Mouse (Mus musculus): Measurements from ENCODE around the gene B3gnt8. TPM values are rescaled to one million over a fixed set of nuclear protein-coding genes. Genes with fewer than 3 reads are reported as not detected.

The B3gnt8 gene
- not detected for polyA plus RNA-seq (2014; fragmentation: Illumina TruSeq; extraction: RNeasy Lipid Tissue Mini Kit (QIAGEN cat#74804); ENCODE audit: low read depth, low replicate concordance)

DNA sequence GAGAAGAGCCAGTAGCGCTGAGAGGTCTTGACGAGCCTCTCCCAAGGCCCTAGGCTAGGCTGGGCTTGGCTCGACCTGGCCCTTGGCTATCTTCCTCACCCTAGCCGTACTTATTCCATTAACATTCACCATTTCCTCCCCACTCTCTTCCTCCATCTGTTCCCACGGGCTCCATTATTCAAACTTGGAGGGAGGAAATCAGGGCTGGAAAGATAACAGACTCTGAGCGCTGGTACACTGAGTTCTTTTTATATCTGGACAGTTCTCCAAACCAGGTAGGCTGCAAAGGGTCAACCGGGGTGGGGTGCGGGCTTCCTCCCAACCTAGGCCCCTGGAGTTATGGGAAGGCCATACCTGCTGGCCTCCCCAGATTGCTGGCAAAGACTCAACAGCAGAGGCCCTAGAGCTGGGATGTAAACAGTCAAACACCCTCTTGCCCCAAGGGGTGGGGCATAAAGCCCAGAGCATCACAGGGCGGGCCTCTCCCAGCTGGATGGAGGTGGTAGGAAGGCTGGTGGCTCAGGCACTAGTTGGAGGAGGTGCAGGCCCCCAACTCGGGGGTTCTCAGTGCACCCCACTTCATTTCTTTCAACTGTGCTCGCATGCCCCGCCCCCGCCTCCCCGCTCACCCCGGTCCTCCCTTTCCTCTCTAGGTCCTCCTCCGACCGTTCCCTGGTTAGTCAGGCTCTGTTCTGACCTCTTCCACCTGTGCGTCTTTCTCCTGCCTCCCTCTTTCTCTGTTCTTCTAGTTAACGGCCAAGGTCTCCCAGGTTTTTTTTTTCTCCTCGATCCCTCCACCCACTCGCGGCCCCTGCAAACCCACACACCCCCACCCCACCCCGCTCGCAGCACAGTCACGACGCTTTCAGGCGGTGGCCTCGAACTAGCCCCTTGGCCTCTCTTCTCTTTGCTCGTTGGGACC lies at the start of gene B3gnt8:
B3gnt8 (plus strand) TSS at position 146 of the 922 bp plus-strand sequence.

DNA sequence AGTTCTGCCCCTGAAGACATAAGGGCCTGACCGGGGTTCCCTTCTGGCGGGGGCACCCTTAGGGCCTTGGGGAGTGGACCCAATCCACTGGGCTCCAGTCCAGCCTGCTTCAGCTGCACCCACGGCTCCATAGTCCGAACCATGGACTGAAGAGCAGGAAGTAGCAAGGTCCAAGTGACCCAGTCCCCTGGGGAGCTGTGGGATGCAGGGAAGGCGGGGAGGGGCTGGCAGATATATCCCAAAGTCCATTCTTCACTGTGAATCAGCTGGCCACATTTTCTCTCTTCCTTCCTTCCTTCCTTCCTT lies 10.8 kb upstream of the B3gnt8 start, which contains the start of gene Erich4:
Erich4 (minus strand) TSS at position 187 of the 306 bp plus-strand sequence.

DNA sequence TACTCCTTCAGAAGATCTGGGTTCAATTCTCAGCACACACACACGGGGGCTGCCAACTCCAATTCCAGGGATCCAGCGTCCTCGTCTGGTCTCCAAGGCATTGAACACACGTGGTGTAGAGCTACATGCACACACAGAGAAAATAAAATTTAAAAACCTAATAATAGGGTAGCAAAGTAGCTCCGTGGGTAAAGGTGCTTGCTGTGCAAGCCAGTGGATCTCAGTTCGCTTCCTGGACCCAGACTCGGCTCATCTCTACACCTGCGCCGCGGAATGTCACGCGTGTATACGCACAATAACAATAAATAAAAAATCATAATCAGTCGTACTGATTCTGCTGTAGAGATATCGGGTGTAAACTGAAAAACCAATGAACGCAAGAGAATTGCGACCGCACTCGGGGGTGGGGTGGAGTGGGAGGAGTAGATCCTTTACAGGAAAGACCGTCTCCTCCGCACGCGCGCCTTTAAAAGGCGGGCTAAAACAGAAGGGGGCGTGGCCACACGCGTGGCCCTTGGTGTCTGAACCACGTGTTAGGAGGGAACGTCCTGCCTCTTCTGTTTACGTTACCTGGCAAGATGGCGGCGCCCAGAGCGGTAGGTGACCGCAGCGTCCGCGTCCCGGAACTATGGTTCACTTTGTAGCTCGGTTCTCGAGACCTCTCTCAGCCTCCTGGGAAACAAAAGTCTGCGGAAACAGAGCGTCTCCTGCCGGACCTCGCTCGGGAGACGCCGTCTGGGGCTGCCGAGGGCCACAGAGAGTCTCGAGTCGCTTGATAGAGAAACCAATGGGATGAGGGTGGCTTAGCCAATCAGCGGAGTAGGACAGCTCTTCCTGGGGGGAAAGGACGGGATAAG lies 7.4 kb upstream of the B3gnt8 start, which contains the start of gene Dmac2:
Dmac2 (plus strand) TSS at position 550 of the 857 bp plus-strand sequence.

DNA sequence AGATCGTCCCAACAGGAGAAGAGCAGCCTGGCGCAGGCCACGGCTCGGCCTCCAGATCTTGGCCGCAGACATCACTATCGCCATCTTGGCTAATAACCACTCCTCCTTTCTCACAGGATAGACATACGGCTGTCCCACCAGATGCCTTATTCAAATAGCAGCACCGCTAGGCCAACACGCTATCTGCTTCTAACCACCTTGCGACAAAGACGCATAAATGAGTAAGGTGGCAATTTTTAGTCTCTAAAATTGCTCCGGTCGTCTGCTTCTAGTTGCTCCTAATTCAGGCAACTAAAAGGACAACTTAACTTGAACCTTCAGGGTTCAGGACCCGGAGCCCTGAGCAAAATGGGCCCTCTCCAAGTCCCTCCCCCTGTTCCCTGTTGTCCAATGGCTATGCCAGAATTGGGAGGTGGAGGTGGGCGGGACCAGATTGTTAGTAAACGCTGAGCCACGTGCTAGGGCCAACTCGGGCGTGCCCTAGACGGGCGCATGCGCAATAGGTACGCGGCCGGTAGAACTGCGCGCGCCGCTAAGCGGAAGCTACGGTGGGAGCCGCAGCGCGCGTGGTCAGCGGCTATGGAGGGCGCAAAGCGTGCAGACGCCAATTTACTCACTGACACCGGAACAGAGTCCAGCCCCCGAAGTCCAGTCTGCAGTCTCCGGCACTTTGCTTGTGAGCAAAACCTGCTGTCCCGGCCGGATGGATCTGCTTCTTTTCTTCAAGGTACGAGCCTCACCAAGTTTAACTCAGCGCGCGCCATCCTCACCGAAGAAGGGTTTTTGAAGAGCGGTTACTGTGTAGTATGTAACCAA lies 32.4 kb downstream of the B3gnt8 start, which contains the start of the genes Bckdha and Exosc5:
Bckdha (minus strand) TSS at position 325 of the 816 bp plus-strand sequence.
Exosc5 (plus strand) TSS at position 508 of the 816 bp plus-strand sequence.

DNA sequence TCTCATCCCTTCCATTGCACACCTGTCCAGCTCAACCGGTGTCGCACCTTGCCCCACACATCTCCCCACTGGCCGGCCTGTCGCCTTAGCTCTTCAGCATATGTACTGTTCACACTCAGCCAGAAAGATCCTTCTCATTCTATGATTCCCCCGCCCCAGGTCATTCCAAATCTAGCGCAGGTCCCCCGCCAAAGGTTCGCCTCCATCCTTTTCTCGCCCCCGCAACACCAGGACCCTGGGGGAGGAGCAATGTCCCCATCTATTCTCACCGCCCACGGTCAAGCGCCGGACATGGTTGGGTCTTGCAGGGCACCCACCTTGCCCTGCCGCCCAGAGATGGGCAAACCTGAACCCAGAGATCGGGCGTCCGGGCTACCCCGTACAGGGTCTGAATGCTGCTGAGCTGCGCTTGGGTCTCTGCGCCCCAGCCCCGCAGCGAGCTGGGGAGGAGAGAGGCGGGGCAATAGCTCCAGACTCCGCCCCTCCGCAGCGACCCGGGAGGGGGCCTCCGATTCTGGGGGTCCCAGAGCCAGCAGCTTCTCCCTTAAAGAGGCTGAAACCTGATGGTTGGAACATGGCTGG lies 48.4 kb downstream of the B3gnt8 start, which contains the start of gene Tmem91:
Tmem91 (minus strand) TSS at position 448 of the 582 bp plus-strand sequence.

DNA sequence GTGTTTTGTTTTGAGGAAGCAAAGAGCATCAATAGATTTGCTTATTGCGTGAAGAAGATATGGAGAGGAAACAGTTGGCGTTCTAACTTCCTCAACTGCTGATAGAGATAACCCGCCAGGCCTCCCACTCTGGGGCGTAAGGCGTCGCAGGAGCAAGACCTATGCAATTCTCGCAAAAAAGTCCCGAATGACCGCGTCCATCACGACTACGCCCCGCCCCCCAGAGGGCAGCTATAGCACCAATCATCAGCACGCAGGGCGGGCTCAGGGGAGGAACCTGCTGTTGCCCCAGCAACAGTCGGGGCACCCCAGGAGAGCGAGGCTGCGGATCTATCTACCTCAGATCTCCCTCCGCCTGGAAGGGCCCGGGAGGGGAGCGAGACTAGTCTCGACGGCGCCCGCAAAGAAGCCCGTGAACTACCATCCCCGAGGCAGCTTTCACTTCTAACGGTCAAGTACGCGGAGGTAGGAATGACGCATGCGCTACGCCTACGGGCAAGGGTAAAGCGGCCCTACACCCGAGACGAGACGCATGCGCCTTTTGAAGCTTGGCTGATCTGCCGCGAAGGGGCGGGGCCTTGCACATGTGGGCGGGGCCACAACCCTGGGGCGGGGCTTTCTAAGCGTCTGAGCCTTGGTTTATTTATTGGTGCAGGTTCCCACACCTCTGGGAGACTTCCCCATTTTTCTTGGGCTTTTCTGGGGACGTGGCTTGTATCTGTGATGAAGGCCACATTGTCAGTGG lies 54.2 kb downstream of the B3gnt8 start, which contains the start of gene B9d2:
B9d2 (plus strand) TSS at position 267 of the 745 bp plus-strand sequence.

Other genes with a start within 250 kb of the B3gnt8 start
- gene Lipe, start 227.9 kb upstream of the B3gnt8 start, polyA plus RNA-seq (2014; fragmentation: Illumina TruSeq; extraction: RNeasy Lipid Tissue Mini Kit (QIAGEN cat#74804); ENCODE audit: low read depth, low replicate concordance), result 0.69 TPM
- not detected for gene Cxcl17, start 213.8 kb upstream of the B3gnt8 start, polyA plus RNA-seq (2014; fragmentation: Illumina TruSeq; extraction: RNeasy Lipid Tissue Mini Kit (QIAGEN cat#74804); ENCODE audit: low read depth, low replicate concordance)
- gene Ceacam1, start 149.1 kb upstream of the B3gnt8 start, polyA plus RNA-seq (2014; fragmentation: Illumina TruSeq; extraction: RNeasy Lipid Tissue Mini Kit (QIAGEN cat#74804); ENCODE audit: low read depth, low replicate concordance), result 193 TPM
- gene Ceacam2, start 86.8 kb upstream of the B3gnt8 start, polyA plus RNA-seq (2014; fragmentation: Illumina TruSeq; extraction: RNeasy Lipid Tissue Mini Kit (QIAGEN cat#74804); ENCODE audit: low read depth, low replicate concordance), result not detected
- not detected for gene Erich4, start 10.8 kb upstream of the B3gnt8 start, polyA plus RNA-seq (2014; fragmentation: Illumina TruSeq; extraction: RNeasy Lipid Tissue Mini Kit (QIAGEN cat#74804); ENCODE audit: low read depth, low replicate concordance)
- gene Dmac2, start 7.2 kb upstream of the B3gnt8 start, polyA plus RNA-seq (2014; fragmentation: Illumina TruSeq; extraction: RNeasy Lipid Tissue Mini Kit (QIAGEN cat#74804); ENCODE audit: low read depth, low replicate concordance), result 21.7 TPM
- gene Bckdha, start 32.3 kb downstream of the B3gnt8 start, polyA plus RNA-seq (2014; fragmentation: Illumina TruSeq; extraction: RNeasy Lipid Tissue Mini Kit (QIAGEN cat#74804); ENCODE audit: low read depth, low replicate concordance), result 1.8 TPM
- gene Exosc5, start 32.5 kb downstream of the B3gnt8 start, polyA plus RNA-seq (2014; fragmentation: Illumina TruSeq; extraction: RNeasy Lipid Tissue Mini Kit (QIAGEN cat#74804); ENCODE audit: low read depth, low replicate concordance), result 1.1 TPM
- not detected for gene Tmem91, start 48.5 kb downstream of the B3gnt8 start, polyA plus RNA-seq (2014; fragmentation: Illumina TruSeq; extraction: RNeasy Lipid Tissue Mini Kit (QIAGEN cat#74804); ENCODE audit: low read depth, low replicate concordance)
- gene B9d2, start 54.1 kb downstream of the B3gnt8 start, polyA plus RNA-seq (2014; fragmentation: Illumina TruSeq; extraction: RNeasy Lipid Tissue Mini Kit (QIAGEN cat#74804); ENCODE audit: low read depth, low replicate concordance), result not detected
- gene Tgfb1, start 60.3 kb downstream of the B3gnt8 start, polyA plus RNA-seq (2014; fragmentation: Illumina TruSeq; extraction: RNeasy Lipid Tissue Mini Kit (QIAGEN cat#74804); ENCODE audit: low read depth, low replicate concordance), result 1.1 TPM
- 1.7 TPM for gene Ccdc97, start 92.4 kb downstream of the B3gnt8 start, polyA plus RNA-seq (2014; fragmentation: Illumina TruSeq; extraction: RNeasy Lipid Tissue Mini Kit (QIAGEN cat#74804); ENCODE audit: low read depth, low replicate concordance)
- 22.5 TPM for gene Hnrnpul1, start 128.1 kb downstream of the B3gnt8 start, polyA plus RNA-seq (2014; fragmentation: Illumina TruSeq; extraction: RNeasy Lipid Tissue Mini Kit (QIAGEN cat#74804); ENCODE audit: low read depth, low replicate concordance)
- 7.3 TPM for gene Axl, start 162.1 kb downstream of the B3gnt8 start, polyA plus RNA-seq (2014; fragmentation: Illumina TruSeq; extraction: RNeasy Lipid Tissue Mini Kit (QIAGEN cat#74804); ENCODE audit: low read depth, low replicate concordance)
- not detected for gene Cyp2s1, start 190.3 kb downstream of the B3gnt8 start, polyA plus RNA-seq (2014; fragmentation: Illumina TruSeq; extraction: RNeasy Lipid Tissue Mini Kit (QIAGEN cat#74804); ENCODE audit: low read depth, low replicate concordance)